Mouse (Mus musculus): ENCODE measurements around the gene Fzd10.
A peak's percentile ranks its signal among the peaks of the same experiment; 100 is the strongest.

Gene Fzd10

GRCm38 (mm10) chr5:128601036-128602019 lies 684 bp downstream of the Fzd10 start:
- DNase-seq (ENCODE audit: low read depth, low spot score), result no peak

GRCm38 (mm10) chr5:128603693-128604092 lies 3.0 kb downstream of the Fzd10 start:
- DNase-seq (ENCODE audit: low read depth, low spot score), result no peak

GRCm38 (mm10) chr5:128606596-128606995 lies 6.0 kb downstream of the Fzd10 start:
- DNase-seq (ENCODE audit: low read depth, low spot score), result no peak

- DNase-seq (ENCODE audit: low read depth, low spot score), result no peak
Observed at GRCm38 (mm10) chr5:128609091-128609490, 8.4 kb downstream of the Fzd10 start.

- DNase-seq (ENCODE audit: low read depth, low spot score), result peak; percentile 80
Observed at GRCm38 (mm10) chr5:128617621-128618020, 17.0 kb downstream of the Fzd10 start.

- no peak for DNase-seq (ENCODE audit: low read depth, low spot score)
Observed at GRCm38 (mm10) chr5:128619987-128620386, 19.3 kb downstream of the Fzd10 start.

- DNase-seq (ENCODE audit: low read depth, low spot score), result no peak
Observed at GRCm38 (mm10) chr5:128620408-128620807, 19.8 kb downstream of the Fzd10 start.

- no peak for DNase-seq (ENCODE audit: low read depth, low spot score)
Observed at GRCm38 (mm10) chr5:128627763-128628162, 27.1 kb downstream of the Fzd10 start.

GRCm38 (mm10) chr5:128636648-128637047 lies 36.0 kb downstream of the Fzd10 start:
- no peak for DNase-seq (ENCODE audit: low read depth, low spot score)

GRCm38 (mm10) chr5:128637071-128638015 lies 36.7 kb downstream of the Fzd10 start:
- DNase-seq (ENCODE audit: low read depth, low spot score), result peak; percentile 62

- no peak for DNase-seq (ENCODE audit: low read depth, low spot score)
Observed at GRCm38 (mm10) chr5:128638716-128639115, 38.1 kb downstream of the Fzd10 start.

- no peak for DNase-seq (ENCODE audit: low read depth, low spot score)
Observed at GRCm38 (mm10) chr5:128643065-128643464, 42.4 kb downstream of the Fzd10 start.

- DNase-seq (ENCODE audit: low read depth, low spot score), result no peak
Observed at GRCm38 (mm10) chr5:128645720-128646119, 45.1 kb downstream of the Fzd10 start.

GRCm38 (mm10) chr5:128646286-128646685 lies 45.6 kb downstream of the Fzd10 start:
- no peak for DNase-seq (ENCODE audit: low read depth, low spot score)

GRCm38 (mm10) chr5:128647221-128647730 lies 46.6 kb downstream of the Fzd10 start:
- no peak for DNase-seq (ENCODE audit: low read depth, low spot score)

- DNase-seq (ENCODE audit: low read depth, low spot score), result no peak
Observed at GRCm38 (mm10) chr5:128649336-128649897, 48.8 kb downstream of the Fzd10 start.

Data from forelimb bud, embryonic 11.5 days (tissue).